Mouse (Mus musculus) embryonic fibroblast, embryonic 13.5 days (primary cell): ENCODE results near the gene Cyp4f40. TPM values are rescaled to one million over a fixed set of nuclear protein-coding genes. Genes with fewer than 3 reads are reported as not detected.
"Not testable (repeated sequence)": the region's sequence is repeated elsewhere in the genome, so short reads cannot be mapped to it uniquely, and the experiment has no call there.

Experiments
- H3K27ac ChIP-seq: 2 replicates; pipeline ENCODE4 v1.5.1; 2012; ENCODE audit warnings: low read length, control low read depth, inconsistent platforms; ENCODE audit not compliant: insufficient read depth
- H3K4me1 ChIP-seq: 2 replicates; pipeline ENCODE4 v1.6.1; 2011; ENCODE audit warnings: low read length; ENCODE audit not compliant: control insufficient read depth, insufficient read depth
- H3K4me3 ChIP-seq: 2 replicates; pipeline ENCODE4 v1.5.1; 2011; ENCODE audit warnings: mild to moderate bottlenecking, control low read depth, low read length; ENCODE audit not compliant: insufficient read depth
- CTCF ChIP-seq: IDR thresholded peaks from 2 replicates; pipeline ENCODE4 v1.5.1; 2011; ENCODE audit warnings: mild to moderate bottlenecking, control low read depth, low read length, moderate library complexity, borderline replicate concordance; ENCODE audit not compliant: insufficient read depth
- POLR2A ChIP-seq: IDR thresholded peaks from 2 replicates; pipeline ENCODE4 v1.6.1; 2011; ENCODE audit warnings: low read depth, mild to moderate bottlenecking, control low read depth, low read length, moderate library complexity
- polyA plus RNA-seq: library from polyadenylated mRNA; stranded (reverse); fragments of >200 nt; gene quantifications from 2 replicates; pipeline ENCODE4 v1.2.4, GENCODE M21; 2011; ENCODE audit warnings: low read depth; ENCODE audit not compliant: missing spikeins, insufficient read length

Cyp4f40 gene
- polyA plus RNA-seq, 1 experiment, result not detected

DNA sequence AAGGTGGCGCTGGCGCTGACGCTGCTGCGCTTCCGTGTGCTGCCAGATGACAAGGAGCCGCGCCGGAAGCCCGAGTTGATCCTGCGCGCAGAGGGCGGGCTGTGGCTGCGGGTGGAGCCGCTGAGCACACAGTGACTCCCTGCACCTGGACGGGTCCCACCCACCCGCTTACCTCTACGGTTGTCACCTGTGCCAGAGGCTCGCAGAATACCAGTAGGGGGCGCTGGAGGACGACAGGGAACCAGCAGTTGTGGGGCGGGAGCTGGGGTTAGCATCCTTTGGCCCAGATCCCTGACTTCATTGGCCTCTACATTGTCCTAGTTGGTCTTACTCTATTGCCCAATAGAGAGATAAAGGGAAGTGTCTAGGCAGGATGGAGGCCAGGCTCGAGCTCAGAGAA lies 44.1 kb downstream of the Cyp4f40 start:
- no peaks in the 10 kb centered on the region for H3K4me1 ChIP-seq
- no peak overlapping the region for H3K4me3 ChIP-seq
- TF ChIP-seq POLR2A (no peak), CTCF (no peak)
- H3K27ac ChIP-seq, result no peak overlapping the region

DNA sequence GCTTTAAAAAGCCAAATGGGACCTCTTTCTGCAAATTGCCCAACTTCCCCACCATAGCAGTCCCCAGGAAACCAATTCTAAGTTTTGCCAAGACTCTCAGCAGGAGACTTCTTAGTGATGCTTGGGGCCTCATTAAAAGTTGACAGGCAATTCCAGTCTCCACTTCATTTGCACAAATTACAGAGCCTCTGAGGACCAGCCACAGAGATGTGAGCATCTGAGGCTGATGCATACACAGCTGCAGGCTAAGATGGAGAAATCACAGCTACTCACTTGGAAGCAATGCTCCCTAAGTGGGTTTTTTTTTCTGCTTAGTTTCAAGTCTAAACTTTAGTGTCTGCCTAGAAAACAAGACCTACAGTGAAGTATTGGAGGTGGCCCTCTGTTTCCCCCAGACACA lies 51.8 kb downstream of the Cyp4f40 start:
- H3K4me3 ChIP-seq, H3K4me1 ChIP-seq, H3K27ac ChIP-seq: not testable (repeated sequence)

DNA sequence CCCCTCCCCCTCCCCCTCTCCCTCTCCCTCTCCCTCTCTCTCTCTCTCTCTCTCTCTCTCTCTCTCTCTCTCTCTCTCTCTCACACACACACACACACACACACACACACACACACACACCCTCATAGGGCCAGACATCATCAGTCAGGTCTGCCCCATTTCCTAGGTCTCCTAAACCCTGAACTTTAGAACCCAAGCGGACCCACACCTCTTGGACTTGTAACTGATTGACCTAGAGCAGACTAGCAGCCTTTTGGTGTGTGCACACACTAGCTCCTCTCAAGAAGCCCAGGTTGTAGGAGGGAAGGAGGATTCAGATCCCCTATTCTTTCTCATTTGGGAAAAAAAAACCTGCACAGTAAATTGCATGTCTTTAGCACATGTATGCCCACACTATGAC lies 63.5 kb downstream of the Cyp4f40 start:
- not testable (repeated sequence) for H3K4me3 ChIP-seq, H3K4me1 ChIP-seq, H3K27ac ChIP-seq

- H3K4me1 ChIP-seq, result no peaks in the 10 kb centered on the region
- TF ChIP-seq CTCF (no peak), POLR2A (no peak)
- no peak overlapping the region for H3K4me3 ChIP-seq
- no peak overlapping the region for H3K27ac ChIP-seq
These were observed 64.1 kb downstream of the Cyp4f40 start for GRCm38 (mm10) chr17:32722771-32723170.

DNA sequence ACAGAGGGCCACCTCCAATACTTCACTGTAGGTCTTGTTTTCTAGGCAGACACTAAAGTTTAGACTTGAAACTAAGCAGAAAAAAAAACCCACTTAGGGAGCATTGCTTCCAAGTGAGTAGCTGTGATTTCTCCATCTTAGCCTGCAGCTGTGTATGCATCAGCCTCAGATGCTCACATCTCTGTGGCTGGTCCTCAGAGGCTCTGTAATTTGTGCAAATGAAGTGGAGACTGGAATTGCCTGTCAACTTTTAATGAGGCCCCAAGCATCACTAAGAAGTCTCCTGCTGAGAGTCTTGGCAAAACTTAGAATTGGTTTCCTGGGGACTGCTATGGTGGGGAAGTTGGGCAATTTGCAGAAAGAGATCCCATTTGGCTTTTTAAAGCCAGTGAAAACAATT lies 67.7 kb downstream of the Cyp4f40 start:
- not testable (repeated sequence) for H3K4me3 ChIP-seq, H3K27ac ChIP-seq, H3K4me1 ChIP-seq

Other genes with a start within 250 kb of the Cyp4f40 start
- gene Pglyrp2, start 234.7 kb upstream of the Cyp4f40 start, polyA plus RNA-seq, result not detected in 2 replicates
- not detected in 2 replicates for gene Cyp4f39, start 206.2 kb upstream of the Cyp4f40 start, polyA plus RNA-seq
- gene Cyp4f17, start 152.8 kb upstream of the Cyp4f40 start, polyA plus RNA-seq, result 15.1 and 15.8 TPM in 2 replicates
- gene Cyp4f16, start 122.3 kb upstream of the Cyp4f40 start, polyA plus RNA-seq, result 31.3 TPM in 2 replicates
- gene Cyp4f37, start 37.6 kb upstream of the Cyp4f40 start, polyA plus RNA-seq, result not detected in 2 replicates
- not detected in 2 replicates for gene Cyp4f15, start 26.7 kb downstream of the Cyp4f40 start, polyA plus RNA-seq
- gene Zfp871, start 129.4 kb downstream of the Cyp4f40 start, polyA plus RNA-seq, result 48.5 and 48.7 TPM in 2 replicates
- 1.6 and 2.1 TPM in 2 replicates for gene Zfp811, start 151.0 kb downstream of the Cyp4f40 start, polyA plus RNA-seq
- gene Zfp799, start 171.4 kb downstream of the Cyp4f40 start, polyA plus RNA-seq, result 13.4 and 17.1 TPM in 2 replicates
- 9.1 and 10.7 TPM in 2 replicates for gene Zfp870, start 232.7 kb downstream of the Cyp4f40 start, polyA plus RNA-seq